Mouse (Mus musculus): ENCODE data around the gene Ap1b1.

The Ap1b1 gene

DNA sequence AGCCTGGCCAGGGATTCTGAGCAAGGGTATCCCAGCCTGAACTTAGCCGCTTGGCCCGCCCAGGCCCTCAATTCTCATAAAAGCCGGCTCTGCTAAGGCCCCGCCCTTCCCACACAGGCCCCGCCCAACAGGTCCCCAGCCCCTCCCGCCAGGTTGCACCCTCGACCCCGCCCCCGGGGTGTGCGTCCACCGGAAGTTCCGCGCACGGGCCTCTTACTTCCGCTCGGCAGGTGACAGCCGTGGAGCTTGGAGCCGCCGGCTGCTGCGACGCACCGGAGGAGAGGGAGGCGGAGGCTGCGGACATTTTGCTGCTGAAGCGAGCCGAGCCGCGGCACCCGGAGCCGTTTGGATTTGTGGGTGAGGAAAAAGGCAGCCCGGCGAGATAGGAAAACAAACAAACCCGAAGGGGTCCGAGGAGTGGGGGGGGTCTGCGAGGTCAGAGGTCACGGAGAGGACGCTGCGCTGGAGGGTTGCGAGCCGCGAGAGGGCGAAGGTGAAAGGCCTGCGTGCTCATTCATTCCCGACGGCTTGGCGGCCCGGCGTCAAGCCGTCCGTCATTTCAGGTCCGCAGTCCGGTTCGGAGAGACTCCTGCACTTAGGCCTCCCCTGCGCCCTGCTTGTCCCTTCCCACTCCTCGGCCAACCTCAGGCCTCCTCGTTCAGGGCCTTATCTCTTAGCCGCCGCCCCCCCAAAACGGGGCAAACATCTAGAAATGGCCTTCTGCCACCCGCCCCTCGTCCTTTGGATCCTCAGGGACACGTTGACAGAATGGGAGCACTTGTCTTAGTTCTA is at the start of gene Ap1b1:
TSS of gene Ap1b1 (plus strand) at position 130 of the 792 bp plus-strand sequence.
- DNase-seq: peak; percentile 93

DNA sequence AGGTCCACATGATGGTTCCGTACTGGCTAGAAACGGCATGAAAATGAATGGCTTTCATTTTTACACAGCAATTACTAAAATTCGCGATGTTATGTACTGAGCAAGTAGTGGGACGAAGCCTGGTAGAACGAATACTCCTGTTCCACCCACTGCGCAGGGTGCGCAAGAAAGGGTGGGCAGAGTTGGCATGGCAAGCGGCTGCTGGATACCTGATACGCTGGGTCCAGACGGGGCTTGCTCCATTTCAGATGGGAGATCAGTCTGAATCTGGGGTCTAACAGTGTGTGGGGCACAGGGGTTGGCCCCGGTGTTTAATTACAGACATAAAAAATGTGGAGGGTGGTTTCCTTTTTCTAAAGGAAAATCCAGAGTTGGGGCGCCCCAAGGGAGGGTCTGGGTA is 40.1 kb upstream of the Ap1b1 start:
- no peak for DNase-seq

DNA sequence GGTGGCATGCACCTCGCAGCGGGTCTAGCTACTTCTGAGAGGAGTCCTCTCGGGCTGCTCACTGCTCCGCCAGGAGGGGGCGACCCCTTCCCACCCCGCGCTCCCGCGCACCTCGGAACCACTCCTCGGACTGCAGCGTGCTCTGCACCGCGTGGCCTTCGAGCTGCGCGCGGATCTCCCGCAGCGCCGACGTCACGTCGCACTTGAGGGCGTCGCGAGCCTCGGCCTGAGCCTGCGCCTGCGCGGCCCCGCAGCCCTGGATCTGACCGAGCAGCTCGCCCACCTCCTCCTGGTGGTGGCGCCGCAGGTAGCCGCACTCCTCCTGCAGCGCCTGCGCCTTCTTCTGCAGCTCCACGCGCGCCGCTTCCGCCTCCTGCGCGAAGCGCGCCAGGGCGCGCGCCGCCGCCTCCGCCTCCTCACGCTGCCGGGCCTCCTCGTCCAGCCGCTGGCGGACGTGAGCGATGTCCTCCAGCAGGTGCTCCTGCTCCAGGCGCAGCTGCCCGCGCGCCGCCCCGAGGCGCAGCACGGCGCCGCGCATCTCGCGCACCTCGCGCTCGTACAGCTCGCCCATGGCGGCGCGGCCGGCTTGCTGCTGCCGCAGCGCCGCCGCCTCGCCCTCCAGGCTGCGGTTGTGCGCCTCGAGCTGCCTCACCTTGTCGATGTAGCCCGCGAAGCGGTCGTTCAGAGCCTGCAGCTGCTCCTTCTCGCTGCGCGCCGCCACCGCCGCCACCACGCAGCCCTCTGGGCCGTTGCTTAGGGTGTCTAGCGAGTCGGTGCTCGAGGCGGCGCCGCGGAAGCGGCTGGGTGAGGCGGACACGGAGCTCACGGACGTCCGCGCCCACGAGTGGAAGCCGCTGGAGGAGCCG is 39.4 kb upstream of the Ap1b1 start:
- peak; percentile 22 for DNase-seq

DNA sequence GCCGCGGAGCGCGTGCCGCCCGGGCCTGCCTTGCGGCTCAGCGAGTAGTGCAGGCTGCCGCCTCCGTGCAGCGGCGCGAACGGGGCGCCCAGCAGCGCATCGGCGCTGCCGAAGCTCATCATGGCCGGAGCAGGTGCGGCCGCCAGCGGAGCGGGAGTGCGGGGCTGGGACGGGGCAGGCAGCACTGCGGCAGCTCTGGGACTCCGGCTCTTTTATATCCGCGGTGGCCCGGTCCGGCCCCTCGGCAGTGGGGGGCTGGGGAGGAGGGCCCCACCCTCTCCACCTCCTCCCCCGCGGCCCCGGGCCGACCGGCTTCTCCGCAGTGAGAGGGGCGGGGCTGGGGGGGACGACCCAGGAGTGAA is 38.8 kb upstream of the Ap1b1 start, which contains the start of gene Nefh:
TSS of gene Nefh (minus strand) at position 252 of the 362 bp plus-strand sequence.
- no peak for DNase-seq

DNA sequence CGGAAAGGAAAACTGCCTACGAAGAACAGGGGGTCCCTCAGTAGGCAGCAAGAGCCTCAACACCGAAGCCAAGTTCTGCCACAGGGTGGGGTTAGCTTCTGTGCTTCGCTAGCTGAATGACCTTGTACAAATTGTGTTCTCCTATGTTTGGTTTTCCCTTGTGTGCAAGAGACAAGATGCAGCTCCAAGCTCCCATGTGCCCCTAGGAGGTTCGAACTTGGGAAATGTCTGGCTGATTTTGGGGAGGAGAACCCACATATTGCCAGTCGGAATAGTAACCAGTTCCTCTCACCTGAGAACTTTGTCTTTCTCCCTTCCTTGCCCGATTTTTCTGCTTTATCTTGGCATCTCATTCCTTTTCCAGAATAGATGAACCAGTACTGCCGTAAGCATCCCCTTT is 37.8 kb upstream of the Ap1b1 start:
- DNase-seq: no peak

DNA sequence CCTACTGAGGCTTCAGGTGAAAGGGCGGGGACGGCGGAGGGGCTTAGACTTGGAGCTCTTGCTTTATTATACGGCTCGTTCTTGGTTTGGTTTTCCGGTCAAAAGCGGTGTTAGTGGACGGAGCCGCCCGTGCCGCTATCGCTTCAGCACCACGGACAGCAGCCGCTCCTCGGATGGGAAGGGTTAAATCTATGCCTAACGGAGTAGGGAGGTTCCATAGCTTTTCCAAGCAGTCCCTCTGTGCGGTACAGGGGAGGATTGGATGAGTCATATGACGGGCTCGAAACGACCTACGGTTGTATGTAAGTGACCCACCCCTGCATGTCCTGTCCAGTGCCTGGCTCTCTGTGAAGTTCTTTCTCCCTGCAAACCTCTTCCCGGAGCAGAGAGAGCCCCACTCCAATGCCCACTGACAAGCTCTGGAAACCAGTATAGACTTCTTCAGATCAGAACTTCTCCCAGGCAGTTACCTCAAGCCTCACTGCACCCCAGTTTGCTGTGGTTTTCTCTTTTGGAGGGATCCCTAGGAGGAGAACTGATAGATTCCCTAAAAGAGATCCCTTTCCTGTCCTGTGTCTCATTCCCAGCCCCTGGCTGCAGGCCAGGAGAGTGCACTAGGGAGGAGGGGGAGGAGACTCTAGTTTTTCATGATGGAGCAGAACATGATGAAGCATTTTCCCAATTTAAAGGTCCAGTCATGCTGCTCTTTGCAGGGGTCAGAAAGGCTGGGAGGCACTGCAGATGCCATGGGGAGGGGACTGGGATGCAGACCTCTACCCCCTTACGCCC is 37.2 kb upstream of the Ap1b1 start:
- DNase-seq: peak; percentile 43

DNA sequence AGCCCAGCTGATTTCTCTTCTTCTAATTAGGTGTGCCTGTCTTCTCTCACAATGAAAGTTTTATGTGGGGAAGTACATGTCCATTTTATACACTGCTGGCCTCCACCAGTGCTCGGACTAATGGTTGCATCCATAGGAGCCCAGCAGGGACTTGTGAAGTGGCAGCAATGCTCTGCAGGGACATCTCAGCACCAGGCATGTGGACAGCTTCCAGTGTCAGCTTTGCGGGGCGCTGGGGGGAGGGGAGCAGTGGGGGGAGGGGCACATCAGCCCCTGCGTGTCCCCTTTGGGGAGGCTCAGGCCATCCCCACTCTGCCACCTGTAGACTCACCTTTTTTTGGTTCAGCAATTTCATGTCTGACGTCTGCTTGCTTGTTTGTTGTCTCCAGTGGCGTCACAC is 33.2 kb upstream of the Ap1b1 start:
- DNase-seq: no peak

DNA sequence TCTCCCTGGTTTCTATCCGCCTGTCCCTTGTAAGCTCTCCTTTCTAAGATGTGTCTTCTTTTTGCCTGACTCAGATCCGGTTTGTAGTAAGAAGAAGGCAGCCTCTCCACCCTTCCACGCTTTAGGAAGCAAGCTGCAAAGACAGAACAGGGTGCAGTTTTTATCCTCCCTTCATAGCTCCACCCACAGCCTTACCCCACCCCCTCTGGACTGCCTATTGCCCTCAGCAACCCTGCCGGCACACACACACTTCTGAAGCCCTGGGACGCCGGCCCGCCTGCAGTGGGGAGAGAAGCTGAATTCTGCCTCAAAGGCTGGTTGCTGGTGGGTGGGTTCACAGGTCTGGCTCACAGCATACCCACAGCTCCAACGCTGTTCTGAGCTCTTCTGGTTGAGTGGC is 32.7 kb upstream of the Ap1b1 start:
- no peak for DNase-seq

DNA sequence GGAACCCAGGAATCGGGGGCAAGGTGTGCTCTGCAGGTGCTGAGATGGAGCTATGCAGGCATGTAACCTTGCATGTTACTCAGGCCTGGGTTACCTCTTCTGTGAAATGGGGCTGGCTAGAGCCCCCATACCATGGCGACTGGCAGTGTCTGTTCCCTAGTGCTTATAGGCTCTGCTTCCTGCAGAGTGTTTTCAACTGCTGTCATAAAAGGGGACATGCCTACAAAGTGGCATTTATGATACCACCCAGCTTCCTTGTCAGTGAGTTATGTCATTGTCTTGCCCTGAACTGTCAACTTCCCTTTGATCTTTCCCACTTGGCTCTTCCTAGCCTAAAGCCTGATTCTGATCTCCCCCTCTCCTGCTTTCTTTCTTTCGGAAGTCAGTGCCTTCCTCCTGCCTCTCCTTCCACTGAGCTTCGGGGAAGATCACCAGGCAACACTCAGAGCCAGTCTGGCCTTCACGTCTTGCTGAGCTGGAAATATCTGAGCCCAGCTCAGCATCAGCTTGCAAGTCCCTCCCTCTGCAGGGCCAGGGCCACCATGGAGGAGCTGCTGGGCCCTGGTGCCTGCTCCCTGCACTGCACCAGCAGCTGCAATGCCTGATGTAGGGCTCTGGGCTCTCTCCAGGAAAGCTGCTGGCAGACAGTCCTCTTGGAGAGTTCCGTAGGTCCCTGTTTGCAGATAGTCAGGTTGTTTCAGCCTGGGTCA is 23.4 kb upstream of the Ap1b1 start:
- DNase-seq: no peak

DNA sequence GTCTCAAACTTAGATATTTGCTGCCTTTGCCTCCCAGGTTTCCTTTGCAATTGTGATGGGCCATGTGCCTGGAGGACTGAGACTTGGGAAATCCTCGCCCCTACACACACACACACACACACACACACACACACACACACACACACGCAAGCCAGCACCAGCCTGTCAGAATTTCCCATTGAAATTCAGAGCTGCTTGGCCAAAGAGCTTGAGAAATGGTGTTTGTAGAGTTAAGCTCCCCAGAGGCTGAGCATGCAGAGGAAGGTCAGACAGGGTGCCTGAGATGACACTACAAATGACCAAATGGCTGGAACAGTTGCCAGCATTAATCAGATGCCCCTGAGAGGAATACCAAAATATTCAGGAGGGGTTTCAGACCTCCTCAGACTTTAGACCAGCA is 20.3 kb upstream of the Ap1b1 start:
- no peak for DNase-seq

DNA sequence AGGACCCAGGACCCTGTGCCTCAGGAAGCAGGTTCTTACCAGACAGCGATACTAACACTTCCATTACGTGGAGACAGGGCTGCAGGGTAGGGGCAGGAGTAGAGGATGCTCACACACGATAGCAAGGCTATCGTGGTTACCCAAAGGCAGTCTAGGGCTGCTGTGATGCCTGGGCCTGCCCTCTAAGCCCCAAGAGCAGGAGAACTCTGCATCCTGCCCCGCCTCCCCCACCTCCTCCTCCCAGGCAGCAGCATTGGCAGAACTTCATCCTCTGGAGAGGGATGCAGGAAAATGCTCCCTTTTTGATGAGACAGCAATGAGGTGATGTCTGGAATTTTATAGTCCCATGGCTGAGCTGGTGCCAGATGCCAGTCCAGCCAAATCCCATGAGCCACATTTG is 19.7 kb upstream of the Ap1b1 start:
- no peak for DNase-seq

DNA sequence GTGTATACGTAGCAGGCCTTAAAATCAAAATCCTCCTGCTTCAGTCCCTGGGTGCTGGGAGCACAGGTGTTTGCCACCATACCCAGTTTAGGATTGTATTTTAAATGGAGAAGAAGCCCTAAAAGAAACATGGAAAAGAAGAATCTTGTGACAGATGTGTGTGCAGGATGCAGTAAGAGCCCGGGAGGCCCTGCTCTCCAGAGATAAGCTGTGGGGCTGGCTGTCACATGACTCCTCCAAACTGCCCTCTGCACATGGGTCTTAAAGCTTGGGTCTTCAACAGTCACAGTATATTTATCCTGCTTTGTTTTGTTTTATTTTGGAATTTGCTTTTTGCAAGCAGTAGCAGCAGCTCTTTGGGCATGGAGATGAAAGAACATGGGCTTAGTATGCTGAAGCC is 19.1 kb upstream of the Ap1b1 start:
- no peak for DNase-seq

DNA sequence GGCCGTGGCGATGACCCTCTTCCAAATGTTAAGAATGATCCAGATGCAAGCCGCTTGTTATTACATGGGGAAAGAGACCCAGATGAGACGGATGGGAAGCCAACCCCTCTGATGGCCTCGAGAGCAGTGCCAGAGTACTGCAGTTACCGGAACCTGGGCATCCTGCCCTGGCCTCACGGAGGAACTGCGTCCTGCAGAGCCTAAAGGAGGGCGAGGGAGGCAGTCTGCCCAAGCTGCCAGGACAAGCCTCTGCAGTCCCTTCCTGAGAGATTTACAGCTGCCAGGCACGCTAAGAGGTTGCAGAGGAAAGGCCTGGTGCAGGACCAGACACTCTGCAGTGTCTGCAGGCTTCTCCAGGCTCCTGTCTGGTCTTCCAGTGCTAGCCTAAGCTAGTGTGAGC is 18.2 kb upstream of the Ap1b1 start:
- DNase-seq: no peak

DNA sequence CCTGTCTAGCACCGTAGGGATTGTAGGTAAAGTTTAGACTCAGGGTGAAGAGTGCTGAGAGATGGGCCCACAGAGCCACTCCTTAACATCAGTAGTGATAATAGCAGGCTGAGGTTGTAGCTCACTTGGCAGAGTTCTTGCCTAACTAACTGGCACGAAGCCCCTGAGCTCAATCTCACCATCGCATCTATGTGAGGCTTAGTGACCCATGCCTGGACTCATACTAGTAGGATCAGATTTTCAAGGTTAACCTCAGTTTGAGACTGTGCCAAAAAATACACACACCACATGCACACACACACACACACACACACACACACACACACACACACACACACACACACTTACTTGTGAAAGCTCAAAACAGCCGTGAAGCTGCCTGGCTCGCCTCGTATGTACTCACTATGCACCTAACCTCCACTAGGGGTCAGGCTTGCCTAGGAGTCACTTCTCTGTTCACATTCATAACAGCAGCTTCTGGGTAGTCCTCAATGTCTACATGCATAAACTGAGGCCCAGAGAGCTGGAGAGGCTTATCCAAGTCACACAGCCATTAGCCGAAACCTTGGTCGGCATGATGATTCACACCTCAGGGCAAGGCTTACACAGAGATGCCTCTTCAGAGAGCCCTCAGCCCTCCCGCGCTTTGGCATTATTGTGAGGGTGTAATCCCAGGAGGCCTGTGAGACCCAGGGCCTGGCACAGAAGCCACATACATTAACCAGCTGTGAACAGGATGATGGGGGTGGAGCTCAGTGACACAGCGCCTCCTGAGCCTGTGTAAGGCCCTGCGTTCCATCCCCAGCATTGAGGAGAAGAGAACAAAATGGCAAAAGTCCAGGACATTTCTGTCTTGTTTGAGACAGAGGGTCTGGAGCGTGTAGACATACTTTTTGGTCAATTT is 13.4 kb upstream of the Ap1b1 start:
- peak; percentile 74 for DNase-seq

DNA sequence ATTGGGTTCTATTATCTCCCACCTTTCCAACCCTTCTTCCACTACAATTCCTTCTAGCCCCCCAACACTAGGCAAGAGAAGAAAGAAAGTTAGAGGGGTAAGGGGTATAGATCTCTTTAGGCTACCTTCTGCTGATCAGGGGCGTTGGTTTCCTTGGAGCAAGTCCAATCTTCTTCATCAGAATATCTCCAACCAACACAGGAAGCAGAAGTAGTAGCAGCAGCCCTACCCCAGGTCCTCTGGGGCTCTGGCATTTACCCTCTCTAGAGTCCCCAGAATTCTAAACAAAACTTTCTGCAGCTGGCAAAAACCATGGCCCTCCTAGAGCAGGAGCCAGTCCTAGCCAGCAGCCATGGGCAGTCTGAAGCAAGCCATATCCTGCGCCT is 12.8 kb upstream of the Ap1b1 start:
- DNase-seq: no peak

DNA sequence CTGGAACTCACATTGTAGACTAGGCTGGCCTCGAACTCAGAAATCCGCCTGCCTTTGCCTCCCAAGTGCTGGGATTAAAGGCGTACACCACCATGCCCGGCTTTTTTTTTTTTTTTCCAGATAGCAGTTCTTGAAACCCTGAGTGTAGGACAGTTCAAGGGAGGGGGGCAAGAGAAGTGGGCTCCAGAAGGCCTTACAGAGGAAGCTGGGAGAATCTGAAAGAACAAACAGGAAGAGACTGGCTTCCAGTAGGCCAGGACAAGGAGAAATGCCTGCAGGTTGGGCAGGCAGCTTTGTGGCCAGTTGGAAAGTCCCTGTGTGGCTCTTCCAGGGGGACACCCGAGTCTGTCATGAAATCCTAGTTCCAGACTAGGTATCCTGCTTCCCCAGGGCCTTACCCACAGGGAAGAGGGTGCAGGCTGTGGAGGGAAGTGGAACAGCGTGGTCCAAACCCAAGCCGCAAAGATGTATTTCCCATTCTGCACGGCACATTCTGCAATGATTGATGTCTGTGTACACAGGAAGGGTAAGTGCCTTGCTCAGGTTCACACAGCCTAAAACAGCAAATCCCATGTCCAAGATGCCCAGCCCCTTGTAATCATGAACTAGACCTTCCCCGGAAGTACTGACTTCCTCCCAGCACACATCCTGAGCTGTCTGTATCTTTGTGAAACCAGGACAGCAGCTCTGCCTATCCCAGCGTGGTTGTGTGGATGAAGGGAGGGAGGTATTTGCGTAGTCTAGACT is 12.1 kb upstream of the Ap1b1 start:
- DNase-seq: peak; percentile 64

DNA sequence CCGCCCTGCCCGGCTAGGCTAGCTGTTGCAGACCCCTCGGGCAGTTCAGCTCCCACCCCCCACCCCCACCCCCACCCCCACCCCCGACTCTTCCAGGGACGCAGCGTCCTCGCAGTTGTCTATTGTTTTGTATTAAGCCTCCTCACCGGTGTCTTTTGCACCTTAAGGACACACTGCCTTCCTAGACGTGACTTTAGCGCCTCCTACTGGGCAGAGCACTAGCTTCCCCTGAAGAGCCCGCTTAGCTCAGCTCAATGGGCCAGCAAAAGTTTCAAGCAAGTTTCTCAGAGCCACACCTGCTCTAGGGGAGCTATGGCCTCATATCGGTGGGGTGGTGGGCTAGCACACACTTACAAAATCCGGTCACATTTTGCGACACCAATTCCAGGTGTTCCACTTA is 11.0 kb upstream of the Ap1b1 start:
- peak; percentile 78 for DNase-seq

DNA sequence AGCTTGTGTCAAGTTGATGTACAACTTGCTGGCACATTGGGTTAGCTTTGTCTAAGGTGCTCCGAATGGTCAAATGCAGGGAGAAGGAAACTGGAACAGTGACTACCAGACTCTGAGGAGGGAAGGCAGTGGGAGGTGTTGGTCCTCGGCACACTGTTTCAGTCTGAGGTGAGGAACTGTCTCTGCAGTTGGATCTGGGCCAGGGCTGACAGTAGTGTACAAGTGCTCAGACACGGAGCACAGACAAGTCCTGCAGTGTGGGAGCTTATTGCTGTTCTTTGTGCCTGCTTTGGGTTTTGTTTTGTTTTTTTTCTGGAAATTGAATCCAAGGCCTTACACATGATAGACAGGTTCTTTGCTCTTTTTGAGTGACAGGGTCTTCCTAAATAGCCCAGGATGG is 3.6 kb upstream of the Ap1b1 start:
- DNase-seq: no peak

DNA sequence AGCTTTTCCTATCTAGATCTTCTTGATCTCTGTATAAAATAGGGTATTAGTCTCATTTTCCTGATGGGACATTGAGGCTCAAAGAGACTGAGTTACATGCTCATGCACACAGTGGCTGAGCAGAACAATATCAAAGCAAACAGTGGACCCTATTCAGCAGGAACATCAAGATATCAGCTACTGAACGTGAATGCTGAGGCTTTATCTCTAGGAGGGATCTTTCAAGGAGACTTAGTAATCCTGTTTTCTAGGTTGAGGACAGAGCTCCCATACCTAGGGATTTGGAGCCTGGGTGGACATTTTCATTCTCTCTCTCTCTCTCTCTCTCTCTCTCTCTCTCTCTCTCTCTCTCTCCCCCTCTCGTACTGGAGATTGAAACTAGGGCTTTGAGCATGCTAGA is 3.1 kb upstream of the Ap1b1 start:
- DNase-seq: no peak

DNA sequence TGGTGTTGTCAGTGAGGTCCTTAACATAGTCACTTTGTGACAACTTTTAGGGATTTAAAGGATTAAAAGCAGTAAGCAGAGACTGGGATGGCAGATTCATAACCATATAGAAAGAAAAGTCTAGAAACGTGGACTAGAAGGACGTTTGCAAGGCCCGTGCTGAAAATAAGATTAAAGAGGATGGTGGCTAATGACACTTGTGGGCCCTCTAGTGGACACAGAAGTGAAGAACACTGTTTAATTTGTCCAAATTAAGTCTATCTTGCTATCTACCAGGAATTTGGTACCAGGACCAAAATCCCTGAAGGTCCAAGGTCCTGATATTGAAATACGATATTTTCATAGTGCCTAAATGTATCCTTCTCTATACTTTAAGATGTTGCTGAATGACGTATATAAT is 2.4 kb upstream of the Ap1b1 start:
- peak; percentile 75 for DNase-seq

DNA sequence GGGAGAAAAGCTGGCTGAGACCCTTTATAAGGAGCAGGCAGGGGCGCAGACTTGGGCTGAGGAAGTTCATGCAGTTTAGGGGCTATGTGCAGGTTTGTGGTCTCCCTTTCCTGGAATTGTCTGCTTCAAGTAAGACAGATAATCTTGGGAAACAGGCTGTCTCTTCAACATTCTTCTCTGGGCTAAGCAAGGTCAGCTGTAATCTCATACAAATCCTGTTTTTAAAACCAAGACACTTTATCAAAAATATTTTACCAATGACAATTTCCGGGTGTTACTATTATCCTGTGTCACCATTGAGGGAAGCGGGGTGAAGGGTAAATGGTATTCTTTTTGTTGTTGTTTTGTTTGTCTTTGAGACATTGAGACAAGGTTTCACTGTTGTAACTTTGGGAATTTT is 1.8 kb upstream of the Ap1b1 start:
- no peak for DNase-seq

Measured in kidney, adult 9 months (tissue).